Mouse (Mus musculus) T-cell, adult 2 months (primary cell): ENCODE measurements around the gene Jmjd6.

ENCODE experiments used
- DNase-seq: peaks from one replicate; pipeline ENCODE4 v3.0.0; 2022; ENCODE audit warnings: low spot score

Jmjd6 gene

GRCm38 (mm10) chr11:116806136-116807071, 36.8 kb downstream of the Jmjd6 start:
- no peak for DNase-seq

- DNase-seq = no peak
Observed at GRCm38 (mm10) chr11:116802709-116803108, 40.5 kb downstream of the Jmjd6 start.

GRCm38 (mm10) chr11:116801106-116801505, 42.1 kb downstream of the Jmjd6 start:
- DNase-seq = no peak

GRCm38 (mm10) chr11:116799364-116799763, 43.9 kb downstream of the Jmjd6 start:
- no peak for DNase-seq
